Mouse (Mus musculus): ENCODE data around the gene Gm16181. TPM values are rescaled to one million over a fixed set of nuclear protein-coding genes. Genes with fewer than 3 reads are reported as not detected.
"Not testable (repeated sequence)": the region's sequence is repeated elsewhere in the genome, so short reads cannot be mapped to it uniquely, and the experiment has no call there.

Gene Gm16181
- polyA plus RNA-seq, 1 experiment = not detected

DNA sequence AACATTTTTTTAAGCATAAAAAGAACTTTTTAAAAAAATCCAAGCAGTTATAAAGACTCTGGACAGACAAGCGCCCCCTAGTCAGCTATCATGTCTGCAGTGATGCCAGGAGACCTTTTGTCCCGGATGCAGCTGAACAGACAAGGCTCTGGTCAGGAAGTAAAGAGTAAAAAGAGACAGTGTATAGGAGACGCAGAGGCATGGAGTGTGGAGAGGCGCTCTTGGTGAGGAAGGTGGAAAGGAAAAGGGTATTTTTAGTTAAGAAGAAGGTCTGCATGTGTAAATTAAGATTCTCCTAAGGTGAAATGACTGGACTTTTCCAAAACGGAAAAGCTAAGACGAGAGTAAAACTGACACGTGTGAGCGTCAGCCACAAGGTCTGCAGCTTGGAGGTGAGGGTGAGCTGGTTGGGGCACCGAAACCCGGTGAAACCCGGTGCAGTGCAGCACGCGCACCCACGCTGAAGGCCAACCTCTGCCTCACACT, 6.0 kb downstream of the Gm16181 start:
- H3K4me1 ChIP-seq (replicated peaks; ENCODE audit: control insufficient read depth, insufficient read depth, low read length) = peaks cover 35% of the 10 kb centered on the region
- H3K36me3 ChIP-seq (ENCODE audit: control insufficient read depth, insufficient read depth, low read length) = peaks cover 4% of the 10 kb centered on the region; the same call in 1 of the 2 replicates
- no peak overlapping the region for H3K4me3 ChIP-seq (ENCODE audit: control insufficient read depth, insufficient read depth, low read length)
- no peak for DNase-seq
- TF ChIP-seq CTCF (IDR thresholded peaks at IDR 0.05; ENCODE audit: borderline replicate concordance, control insufficient read depth, extremely low read depth, insufficient read depth, low read length, poor library complexity) (no peak), POLR2A (IDR thresholded peaks at IDR 0.05; ENCODE audit: control insufficient read depth, extremely low read depth, insufficient read depth, low read length, poor library complexity) (no peak)
- peak overlapping the region; percentile 24 for H3K27ac ChIP-seq (ENCODE audit: control insufficient read depth, insufficient read depth, low read length)
- 61% methylated on average over 14 of the region's 14 CpGs for WGBS
- no peaks in the 10 kb centered on the region for H3K27me3 ChIP-seq (ENCODE audit: control insufficient read depth, insufficient read depth, low read length)

DNA sequence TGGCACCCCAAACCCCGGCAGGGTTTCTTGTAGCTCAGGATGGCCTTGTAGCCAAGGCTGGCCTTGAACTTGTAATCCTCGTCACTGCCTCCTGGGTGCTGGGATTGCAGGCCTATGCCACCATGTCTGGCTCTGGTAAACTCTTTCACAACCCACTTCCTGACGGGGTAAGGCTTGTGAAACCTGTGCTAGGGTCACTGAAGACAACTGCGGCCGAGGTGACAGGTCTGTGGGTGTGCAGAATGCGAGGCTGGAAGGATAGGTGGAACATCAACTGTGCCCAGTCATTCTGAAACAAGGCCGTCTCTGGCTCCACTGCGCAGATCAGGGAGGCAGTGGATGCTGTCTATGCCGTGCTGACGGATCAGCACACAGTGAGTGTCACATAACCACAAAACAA, 10.4 kb downstream of the Gm16181 start:
- no peaks in the 10 kb centered on the region for H3K27me3 ChIP-seq (ENCODE audit: control insufficient read depth, insufficient read depth, low read length)
- DNase-seq = no peak
- WGBS = 90% methylated on average over 10 of the region's 10 CpGs
- H3K36me3 ChIP-seq (ENCODE audit: control insufficient read depth, insufficient read depth, low read length) = peaks cover 4% of the 10 kb centered on the region; the same call in 1 of the 2 replicates
- no peak overlapping the region for H3K4me3 ChIP-seq (ENCODE audit: control insufficient read depth, insufficient read depth, low read length)
- TF ChIP-seq POLR2A (IDR thresholded peaks at IDR 0.05; ENCODE audit: control insufficient read depth, extremely low read depth, insufficient read depth, low read length, poor library complexity) (no peak), CTCF (IDR thresholded peaks at IDR 0.05; ENCODE audit: borderline replicate concordance, control insufficient read depth, extremely low read depth, insufficient read depth, low read length, poor library complexity) (no peak)
- H3K4me1 ChIP-seq (replicated peaks; ENCODE audit: control insufficient read depth, insufficient read depth, low read length) = peaks cover 42% of the 10 kb centered on the region
- H3K27ac ChIP-seq (ENCODE audit: control insufficient read depth, insufficient read depth, low read length) = no peak overlapping the region

DNA sequence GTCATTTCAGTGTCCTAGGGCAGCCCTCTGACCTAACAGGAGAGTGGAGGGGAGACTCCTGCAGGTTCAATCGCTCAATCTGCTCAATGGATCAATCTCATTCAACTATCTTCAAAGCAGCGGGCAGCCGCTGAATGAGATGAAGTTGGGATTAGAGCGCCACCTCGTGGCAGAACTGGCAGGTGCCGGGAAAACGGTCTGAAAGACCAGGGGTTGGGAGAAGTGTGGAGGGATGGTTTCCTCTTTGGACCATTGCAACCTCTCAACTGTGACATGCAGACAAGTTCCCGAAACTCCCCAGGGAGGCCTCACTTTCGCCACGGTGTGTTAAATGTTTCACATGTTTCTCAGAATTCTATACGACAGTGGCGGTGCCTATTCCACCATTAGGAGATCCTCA, 11.4 kb downstream of the Gm16181 start:
- DNase-seq = peak; percentile 88
- WGBS = 4% methylated on average over 12 of the region's 12 CpGs
- peaks cover 41% of the 10 kb centered on the region for H3K4me1 ChIP-seq (replicated peaks; ENCODE audit: control insufficient read depth, insufficient read depth, low read length)
- peaks cover 4% of the 10 kb centered on the region; the same call in 1 of the 2 replicates for H3K36me3 ChIP-seq (ENCODE audit: control insufficient read depth, insufficient read depth, low read length)
- no peaks in the 10 kb centered on the region for H3K27me3 ChIP-seq (ENCODE audit: control insufficient read depth, insufficient read depth, low read length)
- peak overlapping the region; percentile 29 for H3K4me3 ChIP-seq (ENCODE audit: control insufficient read depth, insufficient read depth, low read length)
- peak; percentile 25; the same call in 1 of the 2 replicates for TF ChIP-seq POLR2A (IDR thresholded peaks at IDR 0.05; ENCODE audit: control insufficient read depth, extremely low read depth, insufficient read depth, low read length, poor library complexity)
- TF ChIP-seq CTCF (IDR thresholded peaks at IDR 0.05; ENCODE audit: borderline replicate concordance, control insufficient read depth, extremely low read depth, insufficient read depth, low read length, poor library complexity) = peak; percentile 97
- H3K27ac ChIP-seq (ENCODE audit: control insufficient read depth, insufficient read depth, low read length) = peak overlapping the region; percentile 97

DNA sequence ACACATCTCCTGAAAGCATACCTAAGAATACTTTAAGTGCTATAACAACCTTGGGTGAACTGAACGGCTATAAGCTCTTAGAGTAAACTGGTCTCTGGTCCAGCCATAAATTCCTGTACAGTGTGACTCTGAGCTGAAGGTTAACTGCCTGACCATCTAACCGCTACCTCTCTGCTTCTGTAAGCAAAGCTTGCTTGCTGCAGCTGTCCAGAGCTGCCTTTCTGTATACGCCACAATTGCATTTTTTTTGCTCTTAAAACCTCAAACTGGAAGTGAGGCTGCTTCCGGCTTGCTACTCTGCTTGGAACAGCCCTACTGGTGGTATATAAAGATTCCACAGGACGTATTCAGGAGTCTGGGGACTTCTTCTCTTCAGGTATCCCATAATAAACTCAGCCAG, 12.0 kb downstream of the Gm16181 start:
- Histone ChIP-seq H3K36me3 (ENCODE audit: control insufficient read depth, insufficient read depth, low read length) (peaks cover 4% of the 10 kb centered on the region; the same call in 1 of the 2 replicates), H3K4me1 (replicated peaks; ENCODE audit: control insufficient read depth, insufficient read depth, low read length) (peaks cover 36% of the 10 kb centered on the region), H3K27ac (ENCODE audit: control insufficient read depth, insufficient read depth, low read length) (peak overlapping the region; percentile 97), H3K27me3 (ENCODE audit: control insufficient read depth, insufficient read depth, low read length) (no peaks in the 10 kb centered on the region), H3K4me3 (ENCODE audit: control insufficient read depth, insufficient read depth, low read length) (peak overlapping the region; percentile 29)
- TF ChIP-seq POLR2A (IDR thresholded peaks at IDR 0.05; ENCODE audit: control insufficient read depth, extremely low read depth, insufficient read depth, low read length, poor library complexity) = no peak
- TF ChIP-seq CTCF (IDR thresholded peaks at IDR 0.05; ENCODE audit: borderline replicate concordance, control insufficient read depth, extremely low read depth, insufficient read depth, low read length, poor library complexity) = no peak
- WGBS = 4% methylated on average over 5 of the region's 5 CpGs
- peak; percentile 61 for DNase-seq

DNA sequence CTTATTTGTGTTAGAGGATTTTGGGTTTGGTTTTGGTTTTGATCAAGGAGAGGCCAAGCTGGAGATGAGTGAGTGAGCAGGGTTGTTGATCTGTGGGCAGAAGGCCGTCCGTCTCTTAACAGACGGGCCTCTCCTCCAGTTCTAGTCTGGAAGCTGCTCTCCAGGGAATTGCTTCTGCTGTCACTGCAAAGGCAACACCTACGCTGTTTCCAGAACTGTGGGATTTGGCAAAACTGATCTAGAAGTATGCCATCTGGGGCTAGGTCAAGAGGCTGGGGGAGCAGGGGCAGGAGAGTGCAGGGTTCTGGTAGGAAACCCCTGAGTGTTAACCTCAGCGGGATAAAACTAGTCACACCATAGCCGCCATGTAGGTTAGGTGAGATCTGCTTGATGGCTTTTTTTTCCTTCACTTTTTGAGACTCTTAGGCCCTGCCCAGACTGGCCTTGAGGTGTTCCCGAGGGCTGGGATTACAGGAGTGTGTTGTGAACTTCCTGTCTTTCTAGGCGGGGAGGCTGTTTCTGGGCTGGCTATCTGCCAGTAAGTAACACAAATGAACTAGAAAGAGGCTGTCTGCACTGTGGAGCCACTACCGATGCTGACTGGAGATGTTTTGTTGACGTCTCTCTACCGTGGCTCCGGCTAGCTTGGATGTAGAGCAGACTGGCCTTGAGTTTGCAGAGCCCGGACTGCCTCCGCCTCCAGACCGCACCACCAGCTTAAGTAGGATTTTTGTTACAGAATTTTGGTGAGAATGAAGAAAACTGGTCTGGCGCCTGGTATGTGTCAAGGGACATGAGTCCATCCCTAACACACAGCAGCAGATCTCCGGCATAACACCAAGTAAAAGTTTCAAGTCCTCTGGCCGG, 12.7 kb downstream of the Gm16181 start, which contains the start of gene Atp6v1g2:
Gene Atp6v1g2, plus strand, starts transcription at position 547 of the 867 bp plus-strand sequence.
- H3K4me3 ChIP-seq (ENCODE audit: control insufficient read depth, insufficient read depth, low read length) = peak within 1 kb of the TSS; percentile 29
- WGBS = 19% methylated on average over 18 of the region's 18 CpGs
- no peaks in the 10 kb centered on the region for H3K27me3 ChIP-seq (ENCODE audit: control insufficient read depth, insufficient read depth, low read length)
- TF ChIP-seq CTCF (IDR thresholded peaks at IDR 0.05; ENCODE audit: borderline replicate concordance, control insufficient read depth, extremely low read depth, insufficient read depth, low read length, poor library complexity) (no peak), POLR2A (IDR thresholded peaks at IDR 0.05; ENCODE audit: control insufficient read depth, extremely low read depth, insufficient read depth, low read length, poor library complexity) (no peak)
- H3K36me3 ChIP-seq (ENCODE audit: control insufficient read depth, insufficient read depth, low read length) = peaks cover 4% of the 10 kb centered on the region; the same call in 1 of the 2 replicates
- peaks cover 31% of the 10 kb centered on the region for H3K4me1 ChIP-seq (replicated peaks; ENCODE audit: control insufficient read depth, insufficient read depth, low read length)
- peak within 1 kb of the TSS; percentile 97 for H3K27ac ChIP-seq (ENCODE audit: control insufficient read depth, insufficient read depth, low read length)
- no peak for DNase-seq

DNA sequence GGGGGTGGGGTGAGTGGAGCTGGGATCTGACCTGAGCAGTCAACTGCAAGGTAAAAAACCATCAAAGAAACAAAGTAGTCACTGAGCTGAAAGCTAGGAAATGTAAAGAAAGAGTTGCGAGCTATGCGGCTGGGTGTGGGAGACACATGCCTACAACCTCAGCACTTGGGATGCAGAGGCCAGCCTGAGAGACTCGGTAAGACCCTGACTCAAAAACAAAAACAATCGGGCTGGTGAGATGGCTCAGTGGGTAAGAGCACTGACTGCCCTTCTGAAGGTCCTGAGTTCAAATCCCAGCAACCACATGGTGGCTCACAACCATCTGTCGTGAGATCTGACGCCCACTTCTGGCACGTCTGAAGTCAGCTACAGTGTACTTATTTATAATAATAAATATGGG, 13.5 kb downstream of the Gm16181 start:
- not testable (repeated sequence) for H3K36me3 ChIP-seq (ENCODE audit: control insufficient read depth, insufficient read depth, low read length)
- peak overlapping the region; percentile 97 for H3K27ac ChIP-seq (ENCODE audit: control insufficient read depth, insufficient read depth, low read length)

More for the DNA sequence above, 13.5 kb downstream of the Gm16181 start:
- H3K4me3 ChIP-seq (ENCODE audit: control insufficient read depth, insufficient read depth, low read length); H3K27me3 ChIP-seq (ENCODE audit: control insufficient read depth, insufficient read depth, low read length); DNase-seq: not testable (repeated sequence)
- 43% methylated on average over 7 of the region's 7 CpGs for WGBS
- H3K4me1 ChIP-seq (replicated peaks; ENCODE audit: control insufficient read depth, insufficient read depth, low read length) = peaks cover 31% of the 10 kb centered on the region

Data from thymus, adult 2 months (tissue).